Mouse (Mus musculus): ENCODE results near the gene Trpt1. TPM values are rescaled to one million over a fixed set of nuclear protein-coding genes. Genes with fewer than 3 reads are reported as not detected.
A peak's percentile ranks its signal among the peaks of the same experiment; 100 is the strongest.

Trpt1 gene
- total and polyA plus RNA-seq, 2 experiments from 2014 or later, result 19.8 to 28.1 TPM

DNA sequence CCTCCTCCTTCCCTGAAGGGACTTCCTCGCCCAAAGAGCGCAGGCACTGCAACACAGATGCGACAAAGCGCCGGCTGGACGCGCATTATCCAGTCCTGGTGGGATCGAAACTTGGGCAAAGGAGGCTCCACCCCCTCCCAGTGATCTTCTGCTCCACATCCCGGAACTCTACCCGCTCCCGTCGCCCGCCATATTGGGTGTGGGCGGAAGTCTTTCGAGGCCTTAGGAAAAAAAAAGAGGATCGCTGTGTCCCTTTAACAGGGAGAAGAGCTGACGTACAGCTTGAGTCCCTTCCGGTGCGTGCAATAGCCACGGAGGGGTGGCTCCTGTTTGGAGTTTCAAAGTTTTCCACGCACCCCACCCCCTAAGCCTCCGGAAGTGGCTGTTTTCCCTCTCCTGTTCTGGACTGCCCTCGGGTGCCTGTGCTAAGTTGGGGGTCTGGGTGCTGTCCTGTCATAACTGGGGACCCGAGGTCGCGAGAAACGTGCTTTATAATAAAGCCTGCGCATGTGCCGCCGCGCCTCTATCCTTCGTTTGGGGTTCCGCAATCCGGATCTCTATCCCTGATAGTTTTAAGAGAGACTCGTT lies 44.5 kb upstream of the Trpt1 start:
- Histone ChIP-seq H3K9me3 (ENCODE audit: low read length) (no peaks in the 10 kb centered on the region), H3K4me3 (ENCODE audit: low read depth, low read length) (peak overlapping the region; percentile 59), H3K27ac (ENCODE audit: low read depth, low read length) (peak overlapping the region; percentile 85), H3K4me1 (ENCODE audit: insufficient read depth, low read length) (0 out of 2 replicates have a peak, but pooled peaks cover 3% of the 10 kb centered on the region), H3K27me3 (ENCODE audit: insufficient read depth, low read length) (no peaks in the 10 kb centered on the region), H3K36me3 (ENCODE audit: insufficient read depth, low read length) (peaks cover 13% of the 10 kb centered on the region; the same call in 1 of the 2 replicates), H3K4me2 (ENCODE audit: low read depth, low read length, poor library complexity, severe bottlenecking) (peak overlapping the region; percentile 76), H3K9ac (replicated peaks; ENCODE audit: low read length, poor library complexity, severe bottlenecking) (peak overlapping the region; percentile 64)
- ATAC-seq (ENCODE audit: low FRiP score), result peak; percentile 78
- no peak for TF ChIP-seq CTCF (IDR thresholded peaks at IDR 0.05)
- under 1% methylated on average over 35 of the region's 35 CpGs for WGBS
- peak; percentile 96 for DNase-seq (ENCODE audit: low spot score)

DNA sequence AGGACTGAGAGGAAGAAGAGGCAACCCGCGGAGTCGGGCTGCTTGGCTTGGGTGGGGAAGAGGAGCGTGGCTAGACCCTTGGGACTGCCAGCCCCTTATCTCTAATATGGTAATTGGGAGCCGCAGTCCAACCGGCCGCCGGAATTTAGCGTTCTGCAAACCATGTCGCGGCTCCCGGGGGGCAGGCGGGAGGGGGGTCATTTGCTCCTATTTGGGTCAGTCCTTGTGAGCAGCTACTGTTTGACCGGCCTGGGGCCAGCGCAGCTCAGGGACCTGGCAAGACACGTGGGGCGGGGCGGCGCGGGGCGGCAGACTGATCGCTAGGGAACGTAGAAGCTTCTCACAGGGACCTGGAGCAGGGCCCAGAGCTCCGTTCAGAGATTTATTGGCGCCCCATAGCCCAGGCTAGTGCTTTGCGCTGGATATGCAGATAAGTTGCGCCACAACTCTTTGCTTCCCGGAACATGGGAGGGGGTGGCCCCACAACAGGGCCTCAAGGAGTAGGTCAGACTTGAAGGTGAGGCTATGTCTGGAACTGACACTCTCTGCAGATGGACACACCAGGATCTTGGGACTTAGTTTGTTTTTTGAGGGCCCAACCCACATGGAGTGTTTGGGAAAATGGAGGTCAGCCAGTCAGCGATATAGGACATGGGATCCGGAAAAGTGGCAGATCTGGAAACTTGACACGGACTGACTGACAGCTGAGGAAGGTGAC lies 43.8 kb upstream of the Trpt1 start:
- Histone ChIP-seq H3K4me1 (ENCODE audit: insufficient read depth, low read length) (0 out of 2 replicates have a peak, but pooled peaks cover 3% of the 10 kb centered on the region), H3K27ac (ENCODE audit: low read depth, low read length) (peak overlapping the region; percentile 85), H3K9ac (replicated peaks; ENCODE audit: low read length, poor library complexity, severe bottlenecking) (peak overlapping the region; percentile 57), H3K27me3 (ENCODE audit: insufficient read depth, low read length) (no peaks in the 10 kb centered on the region), H3K4me3 (ENCODE audit: low read depth, low read length) (peak overlapping the region; percentile 59), H3K4me2 (ENCODE audit: low read depth, low read length, poor library complexity, severe bottlenecking) (peak overlapping the region; percentile 76), H3K36me3 (ENCODE audit: insufficient read depth, low read length) (peaks cover 13% of the 10 kb centered on the region; the same call in 1 of the 2 replicates), H3K9me3 (ENCODE audit: low read length) (no peaks in the 10 kb centered on the region)
- ATAC-seq (ENCODE audit: low FRiP score) (peak; percentile 53), DNase-seq (ENCODE audit: low spot score) (peak; percentile 69)
- no peak for TF ChIP-seq CTCF (IDR thresholded peaks at IDR 0.05)
- whole genome bisulfite sequencing, result 3% methylated on average over 30 of the region's 31 CpGs

DNA sequence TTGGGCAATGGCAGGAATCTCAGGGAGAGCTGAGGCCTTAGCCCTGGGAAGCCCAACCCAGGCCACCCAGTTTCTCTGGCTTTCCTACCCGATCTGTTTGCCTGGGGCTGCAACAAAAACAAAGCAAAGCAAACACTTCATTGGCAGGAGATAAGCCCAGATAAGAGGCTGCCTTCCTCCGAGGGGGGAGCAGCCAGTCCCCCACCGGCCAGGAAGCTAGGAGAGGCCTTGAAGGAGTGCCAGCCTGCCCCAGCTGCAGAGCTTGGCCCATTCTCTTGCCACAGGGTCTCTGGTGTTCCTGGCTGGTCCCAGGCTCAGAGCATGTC lies 43.3 kb upstream of the Trpt1 start:
- TF ChIP-seq CTCF (IDR thresholded peaks at IDR 0.05), result no peak
- H3K36me3 ChIP-seq (ENCODE audit: insufficient read depth, low read length), result peaks cover 13% of the 10 kb centered on the region; the same call in 1 of the 2 replicates
- H3K27ac ChIP-seq (ENCODE audit: low read depth, low read length), result peak overlapping the region; percentile 85; the same call in 1 of the 2 replicates
- H3K9me3 ChIP-seq (ENCODE audit: low read length), result no peaks in the 10 kb centered on the region
- H3K4me1 ChIP-seq (ENCODE audit: insufficient read depth, low read length), result 0 out of 2 replicates have a peak, but pooled peaks cover 3% of the 10 kb centered on the region
- H3K4me2 ChIP-seq (ENCODE audit: low read depth, low read length, poor library complexity, severe bottlenecking), result peak overlapping the region; percentile 76
- DNase-seq (ENCODE audit: low spot score) (no peak), ATAC-seq (ENCODE audit: low FRiP score) (no peak)
- H3K9ac ChIP-seq (replicated peaks; ENCODE audit: low read length, poor library complexity, severe bottlenecking), result no peak overlapping the region
- no peaks in the 10 kb centered on the region for H3K27me3 ChIP-seq (ENCODE audit: insufficient read depth, low read length)
- H3K4me3 ChIP-seq (ENCODE audit: low read depth, low read length), result peak overlapping the region; percentile 59
- 29% methylated on average over 3 of the region's 3 CpGs for WGBS

DNA sequence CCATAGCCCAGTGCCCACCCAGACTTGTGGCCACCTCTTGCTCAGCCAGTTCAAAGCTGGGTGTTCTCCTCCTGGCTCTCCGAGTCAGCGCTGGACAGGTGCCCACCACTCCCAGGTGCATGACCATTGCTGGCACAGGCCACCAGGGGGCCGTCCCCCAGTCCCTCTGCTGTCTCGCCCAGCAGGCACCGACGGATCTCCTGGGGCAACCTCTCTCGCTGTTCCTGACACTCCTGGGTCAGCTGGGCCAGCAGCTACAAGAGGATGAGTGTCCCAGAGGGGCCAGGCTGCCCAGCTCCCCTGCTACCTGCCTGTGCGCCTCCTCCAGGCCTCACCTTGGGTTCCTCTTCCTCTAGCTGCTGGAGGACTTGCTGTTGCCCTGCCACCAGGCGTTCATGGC lies 41.9 kb upstream of the Trpt1 start:
- no peak overlapping the region for H3K4me2 ChIP-seq (ENCODE audit: low read depth, low read length, poor library complexity, severe bottlenecking)
- no peaks in the 10 kb centered on the region for H3K9me3 ChIP-seq (ENCODE audit: low read length)
- H3K9ac ChIP-seq (replicated peaks; ENCODE audit: low read length, poor library complexity, severe bottlenecking), result no peak overlapping the region
- H3K36me3 ChIP-seq (ENCODE audit: insufficient read depth, low read length), result 0 out of 2 replicates have a peak, but pooled peaks cover 12% of the 10 kb centered on the region
- ATAC-seq (ENCODE audit: low FRiP score) (no peak), DNase-seq (ENCODE audit: low spot score) (no peak)
- no peak overlapping the region for H3K4me3 ChIP-seq (ENCODE audit: low read depth, low read length)
- 57% methylated on average over 9 of the region's 9 CpGs for WGBS
- H3K27ac ChIP-seq (ENCODE audit: low read depth, low read length), result no peak overlapping the region
- no peaks in the 10 kb centered on the region for H3K27me3 ChIP-seq (ENCODE audit: insufficient read depth, low read length)
- TF ChIP-seq CTCF (IDR thresholded peaks at IDR 0.05), result peak; percentile 40; the same call in 1 of the 2 replicates
- H3K4me1 ChIP-seq (ENCODE audit: insufficient read depth, low read length), result 0 out of 2 replicates have a peak, but pooled peaks cover 3% of the 10 kb centered on the region

DNA sequence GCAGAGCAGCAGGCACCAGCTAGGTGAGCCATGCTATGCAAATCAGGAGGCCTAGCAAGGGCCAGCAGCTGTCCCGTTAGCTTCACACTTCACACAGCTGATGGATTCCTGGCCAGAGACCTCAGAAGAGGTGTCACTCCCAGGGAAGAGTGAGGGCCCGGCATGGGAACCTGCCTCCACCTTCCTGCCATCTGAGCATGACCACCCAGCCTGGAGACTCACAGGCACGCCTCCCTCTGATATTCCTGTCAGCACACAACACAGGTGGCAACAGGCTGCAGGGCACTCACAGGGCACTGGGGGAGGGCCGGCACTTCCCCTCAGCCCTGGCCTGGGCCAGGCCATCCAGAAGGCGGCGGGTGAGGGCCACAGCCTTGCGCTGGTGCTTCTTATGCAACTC lies 40.5 kb upstream of the Trpt1 start:
- Histone ChIP-seq H3K9me3 (ENCODE audit: low read length) (no peaks in the 10 kb centered on the region), H3K9ac (replicated peaks; ENCODE audit: low read length, poor library complexity, severe bottlenecking) (no peak overlapping the region), H3K27ac (ENCODE audit: low read depth, low read length) (no peak overlapping the region), H3K4me3 (ENCODE audit: low read depth, low read length) (no peak overlapping the region), H3K4me2 (ENCODE audit: low read depth, low read length, poor library complexity, severe bottlenecking) (no peak overlapping the region), H3K27me3 (ENCODE audit: insufficient read depth, low read length) (no peaks in the 10 kb centered on the region), H3K36me3 (ENCODE audit: insufficient read depth, low read length) (0 out of 2 replicates have a peak, but pooled peaks cover 12% of the 10 kb centered on the region), H3K4me1 (ENCODE audit: insufficient read depth, low read length) (0 out of 2 replicates have a peak, but pooled peaks cover 3% of the 10 kb centered on the region)
- TF ChIP-seq CTCF (IDR thresholded peaks at IDR 0.05), result no peak
- WGBS, result 89% methylated on average over 7 of the region's 7 CpGs
- DNase-seq (ENCODE audit: low spot score), result no peak
- no peak for ATAC-seq (ENCODE audit: low FRiP score)

DNA sequence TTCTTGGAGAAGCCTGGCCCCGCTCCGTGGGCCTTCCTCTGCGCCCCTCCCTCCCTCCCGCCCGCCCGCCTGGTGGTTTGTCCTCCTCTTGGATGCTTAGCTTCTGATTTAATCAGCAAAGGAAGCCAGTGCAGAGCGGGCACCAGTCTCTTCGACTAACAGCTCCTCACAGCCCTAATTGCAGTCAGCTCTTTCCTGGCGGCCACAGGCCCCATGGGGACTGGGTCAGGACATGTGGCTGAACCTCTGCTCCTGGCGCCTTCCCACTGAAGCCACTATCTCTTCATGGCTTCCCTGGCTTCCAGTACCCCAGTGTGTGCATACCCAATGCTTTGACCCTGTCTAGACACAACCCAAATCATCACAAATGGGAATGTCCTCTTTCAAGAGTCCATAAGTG lies 39.5 kb upstream of the Trpt1 start:
- H3K4me3 ChIP-seq (ENCODE audit: low read depth, low read length), result no peak overlapping the region
- no peak overlapping the region for H3K9ac ChIP-seq (replicated peaks; ENCODE audit: low read length, poor library complexity, severe bottlenecking)
- H3K9me3 ChIP-seq (ENCODE audit: low read length), result no peaks in the 10 kb centered on the region
- 0 out of 2 replicates have a peak, but pooled peaks cover 3% of the 10 kb centered on the region for H3K4me1 ChIP-seq (ENCODE audit: insufficient read depth, low read length)
- H3K36me3 ChIP-seq (ENCODE audit: insufficient read depth, low read length), result 0 out of 2 replicates have a peak, but pooled peaks cover 12% of the 10 kb centered on the region
- 76% methylated on average over 10 of the region's 10 CpGs for WGBS
- TF ChIP-seq CTCF (IDR thresholded peaks at IDR 0.05), result no peak
- ATAC-seq (ENCODE audit: low FRiP score) (no peak), DNase-seq (ENCODE audit: low spot score) (no peak)
- H3K4me2 ChIP-seq (ENCODE audit: low read depth, low read length, poor library complexity, severe bottlenecking), result no peak overlapping the region
- no peak overlapping the region for H3K27ac ChIP-seq (ENCODE audit: low read depth, low read length)
- no peaks in the 10 kb centered on the region for H3K27me3 ChIP-seq (ENCODE audit: insufficient read depth, low read length)

Measured in midbrain, postnatal 0 days (tissue).